Mouse (Mus musculus) urinary bladder, adult 2 months (tissue): ENCODE results near the gene Steap3. TPM values are rescaled to one million over a fixed set of nuclear protein-coding genes. Genes with fewer than 3 reads are reported as not detected.

ENCODE experiments used
- DNase-seq: peaks from one replicate; pipeline ENCODE4 v3.0.0; 2022; ENCODE audit warnings: low spot score
- polyA plus RNA-seq: library from polyadenylated mRNA; depleted of rRNA; stranded (reverse); fragments of >200 nt; gene quantifications from 2 replicates; pipeline ENCODE4 v1.2.3, GENCODE M21; 2012

Steap3 gene
- polyA plus RNA-seq, 1 experiment, result 34.7 TPM

DNA sequence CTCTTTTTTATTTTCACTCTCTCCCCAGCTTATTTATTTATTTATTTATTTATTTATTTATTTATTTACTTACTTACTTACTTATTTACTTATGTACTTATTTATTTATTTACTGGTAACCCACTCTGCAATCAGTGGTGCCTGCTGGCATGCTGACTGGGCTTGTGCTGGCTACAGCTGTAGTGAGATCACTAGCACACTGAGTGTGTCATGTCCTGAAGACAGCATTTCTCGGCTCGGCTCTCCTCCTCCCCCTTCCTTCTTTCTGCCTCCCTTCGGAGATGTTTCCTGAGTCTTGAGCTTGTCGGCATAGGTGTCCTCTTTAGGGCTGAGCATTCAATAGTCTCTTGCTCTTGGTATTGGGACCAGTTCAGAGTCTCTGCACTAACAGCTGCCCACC lies 73.6 kb downstream of the Steap3 start:
- no peak for DNase-seq

DNA sequence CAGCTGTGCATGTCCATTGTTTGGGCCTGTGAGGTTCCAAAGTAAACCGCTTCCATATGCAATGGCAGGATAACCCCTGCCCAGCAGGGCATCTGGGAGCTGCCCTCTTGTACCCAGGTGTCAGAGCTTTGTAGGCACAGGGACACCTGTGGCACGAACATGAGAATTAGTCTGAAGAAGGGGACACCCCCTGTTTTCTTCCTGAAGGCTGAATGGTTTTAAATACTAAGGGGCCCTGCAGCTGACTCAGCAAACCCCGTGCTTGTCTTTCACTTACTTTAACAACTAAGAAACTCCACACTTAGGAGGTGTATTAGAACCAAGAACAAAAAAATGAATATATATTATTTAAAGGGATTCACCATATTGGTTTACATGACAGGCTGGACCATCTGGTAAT lies 74.4 kb downstream of the Steap3 start:
- no peak for DNase-seq

DNA sequence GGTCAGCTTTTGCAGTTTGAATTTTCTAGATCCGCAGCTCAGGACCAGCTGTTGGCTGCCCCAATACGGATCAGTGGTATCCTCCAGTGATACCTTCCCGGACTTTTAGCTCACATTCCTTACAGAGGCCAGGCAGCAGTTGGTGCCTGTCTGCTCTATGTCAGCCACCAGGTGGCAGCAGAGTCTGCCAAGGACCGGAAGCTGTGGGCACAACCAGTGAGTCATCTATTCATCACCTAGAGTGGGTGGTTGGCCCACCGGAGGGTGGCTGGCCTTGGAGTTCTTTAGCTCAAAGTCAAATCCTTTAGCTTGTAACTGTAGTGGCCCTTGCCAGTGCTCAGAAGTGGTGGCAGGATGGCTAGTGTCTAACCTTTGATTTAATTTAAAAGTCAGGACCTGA lies 75.3 kb downstream of the Steap3 start:
- peak; percentile 50 for DNase-seq

DNA sequence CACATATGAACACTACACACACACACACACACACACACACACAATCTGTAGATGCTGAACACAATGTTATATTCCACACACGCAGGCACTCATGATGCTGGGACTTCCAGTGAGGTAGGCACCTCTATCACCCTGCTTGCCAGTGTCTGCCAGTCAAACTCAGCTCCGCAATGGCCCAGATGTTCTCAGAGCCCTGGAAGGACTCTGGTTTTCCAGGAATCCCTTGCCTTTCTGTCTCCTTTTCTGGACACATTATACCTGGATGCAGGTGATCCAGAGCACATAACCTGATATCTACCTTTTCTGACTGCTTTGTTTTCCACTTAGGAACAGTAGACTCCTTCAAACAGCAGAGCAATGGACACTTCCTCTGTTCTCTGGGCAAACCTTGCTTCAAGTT lies 75.8 kb downstream of the Steap3 start:
- DNase-seq, result no peak

DNA sequence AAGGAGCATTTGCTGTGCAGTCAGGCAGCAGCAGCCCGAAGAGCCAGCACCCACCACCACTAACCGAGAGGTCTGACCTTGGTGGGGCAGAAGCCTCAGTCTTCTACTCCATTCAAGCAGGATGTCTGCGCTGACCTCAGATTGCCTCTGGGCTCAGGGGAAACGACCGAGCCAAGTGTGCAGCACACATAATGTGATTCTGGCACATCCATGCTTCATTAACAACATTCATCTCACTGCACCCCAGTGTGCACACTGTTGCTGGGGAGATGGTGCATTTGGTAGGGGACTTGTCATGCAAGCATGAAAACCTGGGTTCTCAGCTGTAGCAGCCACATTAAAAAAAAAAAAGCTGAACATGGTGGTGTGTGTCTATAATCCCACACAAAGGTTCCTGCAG lies 76.6 kb downstream of the Steap3 start:
- DNase-seq, result no peak

DNA sequence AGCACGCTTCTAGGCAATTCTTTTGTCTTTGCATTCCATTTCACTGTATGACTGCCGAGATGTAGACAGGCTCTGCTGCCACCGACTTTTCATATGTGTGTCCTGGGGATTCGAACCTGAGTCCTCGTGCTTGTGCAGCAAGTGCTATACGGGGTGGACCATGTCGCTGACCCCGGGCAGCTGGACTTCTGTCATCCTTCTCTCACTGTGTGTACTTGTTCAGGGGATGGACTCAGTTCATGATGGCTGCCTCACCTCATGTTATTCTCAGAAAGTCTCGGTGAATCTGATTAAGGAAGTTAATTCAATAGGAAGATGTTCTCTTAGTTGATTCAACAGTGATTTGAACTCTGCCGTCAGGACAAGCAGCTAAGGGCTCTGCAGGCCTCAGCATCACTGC lies 78.9 kb downstream of the Steap3 start:
- no peak for DNase-seq

DNA sequence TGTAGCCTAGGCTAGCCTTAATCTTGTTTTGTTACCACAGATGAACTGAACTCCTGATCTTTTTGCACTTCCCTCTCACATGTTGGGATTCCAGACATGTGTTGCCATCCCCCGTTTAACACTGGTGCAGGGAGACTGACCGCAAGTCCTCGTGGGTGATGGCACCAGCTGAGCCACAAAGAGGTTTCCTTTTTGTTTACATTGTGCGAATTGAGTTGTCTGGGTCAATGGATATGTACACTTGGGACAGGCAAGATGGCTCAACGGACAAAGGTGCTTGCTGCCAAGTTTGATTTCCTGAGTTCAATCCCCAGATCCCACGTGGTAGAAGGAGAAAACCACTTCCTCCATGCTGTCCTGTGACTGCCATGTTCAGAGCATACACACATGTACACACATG lies 80.2 kb downstream of the Steap3 start:
- no peak for DNase-seq

DNA sequence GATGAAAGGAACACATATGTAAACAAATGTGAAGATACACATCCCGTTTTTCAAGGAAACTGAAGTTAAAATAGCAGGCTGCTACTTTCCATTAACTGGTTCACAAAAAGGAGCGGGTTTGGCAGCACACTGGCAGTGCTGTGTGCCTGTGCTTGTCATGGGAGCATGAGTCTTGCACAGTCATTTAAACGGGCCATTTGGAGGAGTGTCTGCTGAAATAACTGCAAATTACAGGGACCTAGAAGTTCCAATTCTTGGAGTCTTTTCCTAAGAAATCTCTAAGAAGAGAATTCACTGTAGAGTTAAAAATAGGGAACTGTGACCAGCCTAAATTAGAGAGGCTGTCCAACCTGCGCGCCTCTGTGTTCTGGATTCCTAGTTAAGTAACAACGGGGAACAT lies 81.6 kb downstream of the Steap3 start:
- DNase-seq, result no peak

DNA sequence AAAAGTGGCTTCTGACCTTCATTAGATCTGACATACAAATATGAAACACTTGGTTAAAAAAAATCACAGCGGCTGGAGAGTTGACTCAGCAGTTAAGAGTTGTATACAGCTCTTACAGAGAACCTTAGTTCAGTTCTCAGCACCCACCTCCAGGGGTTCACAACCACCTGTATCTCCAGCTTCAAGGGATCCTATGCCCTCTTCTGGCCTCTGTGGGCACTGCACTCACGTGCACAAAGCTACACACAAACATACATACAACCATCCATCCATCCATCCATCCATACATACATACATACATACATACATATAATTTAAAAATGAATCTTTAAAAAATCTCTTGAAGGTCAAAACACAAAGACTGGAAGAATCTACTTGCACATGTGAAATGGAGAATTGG lies 82.2 kb downstream of the Steap3 start:
- no peak for DNase-seq

DNA sequence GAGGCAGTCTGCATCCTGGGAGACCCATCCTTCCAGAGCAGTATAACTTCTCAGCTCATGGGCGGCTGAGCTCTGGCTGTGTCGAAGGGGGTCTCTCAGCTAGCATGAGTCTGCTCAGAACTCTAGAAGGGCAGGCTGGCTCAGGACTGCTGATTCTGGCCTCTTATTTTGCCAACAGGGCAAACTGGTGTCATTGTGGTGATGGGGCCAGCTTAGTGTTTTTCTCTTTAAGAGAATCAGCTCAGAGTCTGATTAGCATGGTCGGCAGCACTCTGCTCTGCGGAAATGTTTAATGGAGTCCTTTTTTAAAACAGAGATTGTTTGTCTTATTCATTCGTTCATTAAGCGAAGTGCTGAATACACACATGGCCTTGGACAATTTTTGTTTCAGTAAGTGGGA lies 83.3 kb downstream of the Steap3 start:
- no peak for DNase-seq

DNA sequence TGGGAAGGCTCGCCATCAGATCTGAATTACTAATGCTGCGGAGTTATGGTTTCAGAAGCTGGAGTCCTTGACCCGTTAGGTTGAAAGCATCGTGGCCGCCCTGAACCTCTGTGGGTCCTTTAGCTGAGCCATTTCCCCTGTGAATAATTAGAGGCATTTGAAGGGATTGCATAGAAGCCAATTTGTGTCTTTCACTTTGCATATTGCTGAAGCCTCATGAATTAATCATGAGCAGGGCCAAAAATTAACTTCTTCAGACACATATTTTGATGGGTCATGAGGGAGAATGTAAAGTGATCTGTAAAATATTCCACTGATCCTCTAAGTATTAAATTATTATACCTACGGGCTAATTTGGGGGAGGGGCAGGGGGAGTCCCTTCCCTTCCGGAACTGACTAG lies 85.4 kb downstream of the Steap3 start:
- DNase-seq, result no peak

DNA sequence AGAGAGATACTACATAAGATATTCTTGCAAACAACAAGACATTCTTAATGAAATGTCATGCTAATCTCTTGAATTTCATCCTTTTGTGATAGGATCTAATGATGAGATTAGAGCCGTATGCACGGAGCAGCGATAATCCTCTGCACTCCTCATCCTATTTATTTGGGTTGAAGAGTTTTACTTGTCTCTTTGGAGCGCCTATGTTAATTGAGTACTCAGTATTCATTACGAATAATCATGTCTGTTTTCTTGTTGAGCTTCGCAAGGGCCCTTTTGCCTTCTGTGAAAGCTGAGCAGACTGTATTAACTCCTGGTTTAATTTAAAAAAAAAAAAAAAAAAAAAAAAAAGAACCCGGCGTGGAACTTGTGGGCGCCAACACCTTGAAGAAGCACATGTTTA lies 85.8 kb downstream of the Steap3 start:
- DNase-seq, result no peak

DNA sequence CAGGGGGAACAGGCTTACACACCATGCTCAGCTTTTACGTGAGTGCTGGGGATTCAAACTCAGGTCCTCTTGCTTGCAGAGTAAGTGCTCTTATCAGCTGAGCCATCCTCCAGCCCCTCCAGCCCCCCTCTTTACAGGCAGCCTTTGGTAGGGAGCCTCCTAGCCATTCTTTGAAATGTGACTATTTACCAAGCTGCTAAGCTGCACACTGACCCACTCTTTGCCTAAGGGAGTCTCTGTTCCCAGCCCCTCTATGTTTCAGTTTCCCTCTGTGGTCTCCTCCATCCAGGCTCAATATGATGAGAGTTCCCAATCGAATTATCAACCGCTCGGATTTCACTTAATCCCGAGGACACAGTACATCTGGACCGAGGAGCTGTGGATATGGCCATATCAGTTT lies 86.3 kb downstream of the Steap3 start:
- DNase-seq, result no peak

DNA sequence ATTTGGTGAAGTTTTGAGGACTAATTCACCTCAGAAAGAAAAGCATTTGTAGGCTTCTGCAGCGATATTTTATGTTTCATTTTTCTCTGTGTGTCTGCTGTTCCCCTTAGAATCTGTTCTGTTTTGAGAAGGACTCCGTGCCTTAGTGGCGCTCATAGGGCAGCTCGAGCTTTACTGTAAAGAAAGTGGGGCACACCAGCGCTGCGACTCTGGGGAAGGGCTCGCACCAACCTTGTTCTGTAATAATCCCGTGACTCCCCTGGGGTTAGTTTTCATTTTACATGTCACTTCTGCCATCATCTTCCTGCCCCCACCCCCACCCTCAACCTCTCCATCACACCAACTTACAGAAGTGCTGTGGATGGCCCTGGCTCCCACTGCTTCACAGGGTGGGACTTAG lies 95.4 kb downstream of the Steap3 start:
- no peak for DNase-seq

DNA sequence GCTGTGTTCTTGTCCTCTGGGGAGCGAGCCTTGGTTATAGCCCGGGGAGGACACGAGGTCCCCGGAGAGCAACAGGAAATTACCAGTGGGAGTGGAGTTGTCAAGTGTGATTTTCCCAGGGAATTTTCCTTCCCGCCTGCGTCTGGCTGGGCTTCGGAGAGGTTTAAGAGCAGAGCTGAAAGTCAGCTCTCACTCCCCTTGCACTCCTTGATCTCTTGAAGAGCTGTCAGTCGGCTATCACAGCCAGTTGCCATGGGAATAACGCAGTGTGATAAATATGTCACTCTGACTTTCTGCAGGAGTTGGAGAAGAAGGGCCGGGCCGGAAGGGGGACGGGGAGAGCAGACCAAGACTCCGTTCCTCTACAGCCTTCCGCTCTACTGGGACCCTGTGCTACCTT lies 96.2 kb downstream of the Steap3 start:
- DNase-seq, result no peak

DNA sequence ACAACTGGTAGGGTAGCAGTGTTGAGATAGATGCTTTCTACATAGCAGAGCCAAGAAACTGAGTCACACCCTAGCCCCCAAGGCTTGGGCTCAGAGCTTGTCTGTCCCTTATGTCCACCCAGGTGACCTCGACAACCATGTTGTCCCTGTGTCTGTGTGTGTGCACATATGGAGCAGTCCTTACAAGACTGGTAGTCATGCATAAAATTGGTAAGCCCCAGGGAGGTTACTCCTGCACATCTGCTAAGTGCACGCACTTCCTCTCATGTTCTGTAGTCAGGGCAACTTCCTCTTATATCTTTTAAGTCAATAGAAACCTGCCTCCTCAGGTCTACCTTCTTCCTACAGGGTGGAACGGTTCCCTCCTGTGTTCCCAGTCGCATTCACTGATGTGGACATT lies 97.5 kb downstream of the Steap3 start:
- no peak for DNase-seq

DNA sequence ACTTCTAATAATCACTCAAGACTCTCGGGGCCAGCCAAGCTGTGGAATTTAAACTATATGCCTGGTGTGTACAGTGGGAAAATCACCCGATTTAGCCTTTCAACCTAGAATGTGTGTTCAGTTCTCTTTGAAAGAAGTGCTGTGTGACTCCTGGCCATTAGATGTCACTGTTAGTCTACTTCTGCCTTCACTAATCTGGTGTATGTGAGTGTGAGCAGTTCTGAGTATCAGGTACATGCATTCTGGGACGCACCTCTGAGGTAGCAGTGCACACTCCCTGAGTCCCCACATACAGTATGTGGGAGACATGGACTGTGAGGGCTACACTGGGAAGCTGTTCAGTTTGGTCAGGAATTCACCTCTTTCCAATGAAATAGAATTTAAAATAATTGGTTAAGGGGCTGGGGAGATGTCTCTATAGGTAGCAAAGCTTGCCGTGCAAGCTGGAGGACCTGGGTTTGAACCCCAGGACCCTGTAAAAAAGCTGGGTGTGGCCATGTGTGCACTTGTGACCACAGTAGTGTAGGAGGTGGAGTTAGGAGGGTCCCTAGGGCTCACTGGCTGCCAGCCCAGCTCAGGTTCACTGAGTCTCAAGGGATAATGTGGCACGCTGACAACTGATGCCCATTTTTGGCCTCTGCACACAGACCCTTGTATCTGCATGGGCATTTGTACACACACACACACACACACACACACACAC lies 100.5 kb downstream of the Steap3 start:
- no peak for DNase-seq

DNA sequence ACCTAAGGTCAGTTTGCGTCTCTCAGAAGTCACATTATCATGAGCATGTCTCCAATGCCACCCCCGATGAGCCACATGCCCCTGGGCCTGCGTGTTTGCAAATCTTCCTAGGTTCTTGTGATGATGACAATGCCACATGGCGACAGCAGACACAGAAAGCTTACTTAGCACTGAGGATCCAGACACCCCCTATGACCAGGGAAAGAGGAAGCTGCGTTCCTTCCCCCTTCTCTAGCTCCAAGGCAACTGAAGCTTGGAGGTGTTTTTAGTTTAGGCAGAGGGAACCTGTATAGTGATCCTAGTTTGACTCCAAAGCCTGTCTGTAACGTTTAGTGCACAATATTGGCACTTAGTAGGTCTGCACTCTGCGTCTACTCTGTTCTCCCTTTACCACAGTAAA lies 102.2 kb downstream of the Steap3 start:
- no peak for DNase-seq

DNA sequence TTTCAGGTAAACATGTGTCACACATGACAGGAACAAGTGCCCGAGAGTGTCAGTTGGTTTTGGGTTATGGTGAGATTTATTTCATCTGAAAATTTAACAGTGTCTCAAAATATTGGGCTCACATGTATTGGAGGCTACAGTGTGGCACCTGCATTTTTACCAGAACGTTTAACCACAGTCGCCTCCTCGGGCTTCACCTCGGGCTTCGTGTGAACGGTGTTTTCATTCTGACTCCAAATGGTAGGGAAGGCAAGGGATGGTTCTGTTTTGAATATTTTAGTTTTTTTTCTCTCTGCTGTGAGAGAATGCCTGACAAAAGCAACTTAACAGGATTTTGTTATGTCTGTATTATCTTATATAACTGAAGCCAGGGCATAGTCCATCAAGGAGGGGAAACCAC lies 103.8 kb downstream of the Steap3 start:
- DNase-seq, result no peak

DNA sequence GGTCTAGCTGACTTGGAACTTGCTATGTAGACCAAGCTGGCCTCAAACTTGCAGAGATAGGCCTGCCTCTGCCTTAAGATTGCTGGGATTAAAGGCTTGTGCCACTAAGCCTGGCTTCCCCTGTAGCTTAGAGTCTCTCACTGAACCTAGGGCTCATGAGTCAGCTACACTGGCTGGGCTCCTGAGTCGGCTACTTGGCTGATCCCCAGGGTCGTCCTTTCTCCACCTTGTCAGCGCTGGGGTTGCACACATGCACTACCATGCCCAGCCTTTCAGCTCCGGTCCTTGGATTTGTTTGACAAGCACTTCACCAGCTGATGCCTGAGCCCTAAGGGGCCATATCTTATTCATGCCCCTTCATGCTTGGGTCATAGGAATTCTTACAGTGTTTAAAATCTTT lies 104.5 kb downstream of the Steap3 start:
- no peak for DNase-seq

DNA sequence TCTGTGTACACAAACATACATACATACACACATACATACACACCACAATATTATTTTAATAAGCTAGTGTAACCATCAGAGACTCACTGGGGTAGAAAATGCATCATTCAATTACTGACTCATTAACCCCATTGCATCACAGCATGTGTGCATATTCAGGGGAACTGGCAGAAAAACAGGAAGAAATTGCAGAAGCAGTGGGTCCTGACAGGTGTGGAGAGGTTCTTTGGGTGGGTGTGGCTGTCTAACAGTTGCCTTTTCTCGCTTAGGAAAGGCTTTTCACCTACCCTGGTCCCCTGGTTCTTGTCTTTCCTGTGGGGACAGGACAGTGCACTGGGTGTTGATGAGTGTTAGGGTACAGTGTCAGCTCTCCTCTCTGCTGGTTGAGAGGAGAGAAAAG lies 109.9 kb downstream of the Steap3 start:
- DNase-seq, result no peak

DNA sequence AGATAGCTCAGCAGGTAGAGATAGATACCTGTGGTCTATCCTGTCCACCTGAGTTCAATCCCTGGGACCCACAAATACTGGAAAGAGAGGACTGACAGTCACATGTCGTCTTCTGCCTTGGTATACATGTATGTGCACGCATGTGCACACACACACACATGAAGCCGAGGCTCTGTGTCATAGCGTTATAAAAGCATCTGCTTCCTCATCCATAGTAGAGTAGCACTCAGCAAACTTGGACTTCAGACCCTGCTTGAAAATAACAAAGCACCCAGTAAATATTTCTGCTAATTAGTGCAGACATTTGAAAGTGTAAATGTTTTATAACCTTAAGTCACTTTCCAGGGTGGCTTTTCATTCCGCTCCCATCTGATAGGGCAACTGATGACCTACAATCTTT lies 111.0 kb downstream of the Steap3 start:
- DNase-seq, result no peak

DNA sequence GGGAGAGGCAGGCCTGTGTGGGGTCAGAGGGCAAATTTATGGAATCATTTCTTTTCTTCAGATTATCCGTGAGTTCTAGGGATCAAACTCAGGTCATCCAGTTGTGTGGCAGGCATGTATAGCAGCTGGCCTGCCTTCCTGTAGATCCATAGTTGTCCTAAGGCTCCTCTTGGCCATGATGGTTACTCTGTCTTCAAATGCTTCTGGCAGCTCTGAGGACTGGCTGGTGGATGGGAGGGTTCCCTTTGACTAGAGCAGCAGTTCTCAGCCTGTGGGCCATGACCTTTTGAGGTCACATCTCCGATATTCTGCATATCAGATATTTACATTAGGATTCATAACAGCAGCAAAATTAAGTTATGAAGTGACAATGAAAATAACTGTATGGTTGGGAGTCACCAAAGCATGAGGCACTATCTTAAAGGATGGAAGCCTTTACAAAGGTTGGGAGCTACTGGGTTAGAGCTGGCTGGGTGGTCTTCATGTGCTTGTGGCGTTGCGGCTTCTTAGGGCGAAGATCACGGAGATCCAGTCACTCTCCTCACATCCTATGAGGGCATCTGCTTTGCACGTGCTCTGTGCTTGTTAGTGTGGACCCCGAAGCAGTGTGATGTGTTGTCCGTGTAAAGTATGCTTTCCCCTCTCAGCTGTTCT lies 113.9 kb downstream of the Steap3 start:
- no peak for DNase-seq

DNA sequence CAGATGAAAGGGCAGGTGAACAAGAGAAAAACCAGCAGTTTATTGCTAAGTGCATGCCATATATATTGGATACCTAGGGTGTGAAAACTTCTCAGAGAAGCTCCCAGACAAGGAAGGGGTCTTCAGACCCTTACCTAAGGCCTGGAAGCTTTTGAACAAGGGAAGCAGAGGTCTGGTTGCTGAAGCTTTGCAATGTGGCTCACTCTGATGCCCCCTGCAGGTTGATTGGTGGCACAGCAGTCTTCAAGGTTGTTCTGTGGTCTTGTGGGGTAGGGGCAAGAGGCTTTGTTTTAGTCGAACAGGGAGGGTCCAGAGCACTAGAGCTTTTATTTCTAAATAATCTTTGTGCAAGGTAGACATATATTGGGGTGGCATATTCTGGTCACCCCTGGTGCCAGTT lies 117.2 kb downstream of the Steap3 start:
- no peak for DNase-seq
